Mouse (Mus musculus): ENCODE results near the gene Mcfd2.

DNA sequence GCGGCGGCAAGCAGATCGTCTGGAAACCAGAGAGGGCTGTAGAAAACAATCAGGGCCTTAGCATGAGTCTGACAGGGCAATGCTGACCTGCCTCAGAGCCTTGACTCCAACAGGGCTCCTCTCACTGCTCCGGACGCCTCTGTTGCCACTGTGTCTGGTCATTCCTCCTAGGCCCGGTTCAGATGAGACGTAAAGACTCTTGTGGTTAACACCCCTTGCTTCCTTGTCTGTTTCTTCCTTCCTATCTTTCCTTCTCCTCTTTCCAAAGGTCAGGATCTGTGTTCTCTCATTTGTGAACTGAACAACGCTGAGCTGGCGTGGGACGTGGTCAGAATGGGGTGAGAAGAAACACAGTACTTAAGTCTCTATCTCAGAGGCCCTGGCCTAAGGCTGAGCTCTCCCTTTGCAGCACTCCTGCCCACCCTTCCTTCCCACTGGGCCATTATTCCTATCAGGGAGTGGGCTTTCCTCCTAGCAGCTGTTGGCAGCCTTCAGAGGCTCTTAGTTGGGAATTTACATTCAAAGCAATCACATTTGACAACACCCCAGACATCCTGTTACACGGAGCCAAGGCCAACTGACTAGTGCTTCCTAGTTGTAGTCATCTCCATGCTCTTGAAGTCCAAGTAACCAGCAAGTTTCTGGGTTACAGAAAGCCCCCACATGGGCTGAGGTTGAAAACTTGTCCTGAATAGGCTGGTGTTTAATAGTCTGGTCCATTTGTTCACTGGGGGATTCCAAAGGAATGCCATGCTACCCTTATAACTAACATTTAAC lies 1.5 kb downstream of the Mcfd2 start:
- no peak for TF ChIP-seq CTCF (conservative IDR thresholded peaks at IDR 0.05; ENCODE audit: low read length)
- TF ChIP-seq NANOG (IDR thresholded peaks at IDR 0.05; ENCODE audit: borderline replicate concordance, low read length) = no peak
